Mouse (Mus musculus) E14TG2a.4 (cell line): ENCODE results near the gene Opn4.

Experiments
- CTCF ChIP-seq: conservative IDR thresholded peaks from 2 replicates; pipeline ENCODE4 v1.5.1; 2014; ENCODE audit warnings: low read length
- NANOG ChIP-seq: IDR thresholded peaks from 2 replicates; pipeline ENCODE4 v1.6.1; 2014; ENCODE audit warnings: borderline replicate concordance, low read length, mixed read lengths
- POU5F1 ChIP-seq: IDR thresholded peaks from 2 replicates; pipeline ENCODE4 v1.6.1; 2014; ENCODE audit warnings: low read length, borderline replicate concordance

GRCm38 (mm10) chr14:34570903-34571302 lies 29.0 kb downstream of the Opn4 start:
- TF ChIP-seq CTCF: no peak
- no peak for TF ChIP-seq POU5F1
- TF ChIP-seq NANOG: no peak
